Comparison of ENCODE assay signal across 8 mouse cellular contexts in the genomic region with DNA sequence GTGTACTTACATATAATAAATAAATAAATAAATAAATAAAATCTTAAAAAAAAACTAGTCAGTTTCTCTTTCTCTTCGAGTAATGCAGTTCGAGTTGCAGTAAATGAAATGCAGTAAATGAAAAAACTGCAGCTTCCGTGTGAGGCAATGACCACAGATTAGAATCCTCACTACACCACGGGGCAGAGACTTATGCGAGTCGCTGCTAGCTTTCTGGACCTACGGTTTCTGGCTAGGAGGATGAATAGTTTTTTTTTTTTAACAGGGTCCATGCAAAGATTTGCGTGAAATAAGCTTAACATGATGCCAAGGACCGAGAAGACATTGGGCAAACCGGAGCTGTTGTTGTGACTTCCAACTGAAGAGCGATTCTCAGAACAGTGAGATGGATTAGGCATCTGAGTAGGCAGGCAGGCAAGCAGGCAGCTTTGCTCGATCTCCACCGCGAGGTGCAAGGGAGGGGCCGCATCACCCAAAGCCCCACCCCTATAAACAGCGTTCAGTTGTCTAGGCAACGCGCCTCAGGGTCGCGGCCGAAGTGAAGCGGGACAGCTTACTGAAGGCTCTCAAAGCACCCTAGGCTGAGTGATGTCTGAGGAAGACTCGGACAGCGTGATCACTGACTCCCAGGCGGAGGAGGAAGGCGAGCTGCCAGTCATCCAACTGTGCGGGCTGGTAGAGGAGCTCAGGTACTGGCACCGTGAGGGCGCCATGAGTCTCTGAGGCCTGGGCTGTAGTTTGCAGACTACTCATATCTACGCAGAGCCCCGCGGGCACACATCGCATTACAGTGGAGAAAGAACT. TPM values are rescaled to one million over a fixed set of nuclear protein-coding genes. Genes with fewer than 3 reads are reported as not detected.
DNase-seq lines count a peak whose midpoint lies in the region; ATAC-seq and TF ChIP-seq lines count a peak whose summit lies in the region.

Gene Ccdc113, plus strand, starts transcription at position 502 of the 804 bp plus-strand sequence.

- peak; percentile 91 for ATAC-seq in forebrain, embryonic 15.5 days (replicated peaks)
- peak; percentile 88 for ATAC-seq in hindbrain, embryonic 11.5 days (ENCODE audit: low FRiP score)
- ATAC-seq in lung, postnatal 0 days, result peak; percentile 90

- H3K27ac ChIP-seq in forebrain, embryonic 15.5 days (replicated peaks), result no peak within 1 kb of the TSS
- H3K27ac ChIP-seq in hindbrain, embryonic 11.5 days (ENCODE audit: low read depth, low read length), result no peak within 1 kb of the TSS
- H3K27ac ChIP-seq in lung, postnatal 0 days (ENCODE audit: low read length), result no peak within 1 kb of the TSS

- H3K4me1 ChIP-seq in forebrain, embryonic 15.5 days, result peaks cover 8% of the 10 kb centered on the region; the same call in 1 of the 2 replicates
- H3K4me1 ChIP-seq in hindbrain, embryonic 11.5 days (replicated peaks; ENCODE audit: control insufficient read depth, insufficient read depth, low read length), result no peaks in the 10 kb centered on the region; the same call in 1 of the 2 replicates
- no peaks in the 10 kb centered on the region for H3K4me1 ChIP-seq in lung, postnatal 0 days (ENCODE audit: insufficient read depth, low read depth, low read length)

- no peak for TF ChIP-seq CTCF in lung, postnatal 0 days (IDR thresholded peaks at IDR 0.05)

- H3K4me3 ChIP-seq in forebrain, embryonic 15.5 days, result peak within 1 kb of the TSS; percentile 42
- H3K4me3 ChIP-seq in hindbrain, embryonic 11.5 days (ENCODE audit: low read depth, low read length), result peak within 1 kb of the TSS; percentile 38
- H3K4me3 ChIP-seq in lung, postnatal 0 days (ENCODE audit: low read depth, low read length), result peak within 1 kb of the TSS; percentile 27

- H3K36me3 ChIP-seq in forebrain, embryonic 15.5 days, result no peaks in the 10 kb centered on the region
- H3K36me3 ChIP-seq in hindbrain, embryonic 11.5 days (ENCODE audit: control insufficient read depth, insufficient read depth, low read length), result no peaks in the 10 kb centered on the region
- no peaks in the 10 kb centered on the region for H3K36me3 ChIP-seq in lung, postnatal 0 days (ENCODE audit: insufficient read depth, low read length)

- H3K4me2 ChIP-seq in forebrain, embryonic 15.5 days (replicated peaks), result peak within 1 kb of the TSS; percentile 85
- H3K4me2 ChIP-seq in hindbrain, embryonic 11.5 days (replicated peaks; ENCODE audit: low read depth, low read length), result peak within 1 kb of the TSS; percentile 75
- H3K4me2 ChIP-seq in lung, postnatal 0 days (replicated peaks; ENCODE audit: low read depth, low read length), result peak within 1 kb of the TSS; percentile 64

- DNase-seq in R1 (ENCODE audit: low read depth, low spot score), result peak; percentile 85
- peak; percentile 59 to 67 for DNase-seq in cerebellum, adult 18-20 months
- DNase-seq in hindbrain, embryonic 11.5 days (ENCODE audit: low spot score), result peak; percentile 75
- peak; percentile 27 to 54 for DNase-seq in layer of hippocampus, postnatal 25 days (ENCODE audit: extremely low spot score in 1 of 2, low spot score in 1 of 2)
- peak; percentile 69 for DNase-seq in lung, postnatal 0 days (ENCODE audit: low spot score)
- DNase-seq in ovary, adult 18-20 months (ENCODE audit: low spot score), result peak; percentile 70
- peak; percentile 52 for DNase-seq in thymus, postnatal 4 days

- H3K27me3 ChIP-seq in forebrain, embryonic 15.5 days, result no peaks in the 10 kb centered on the region
- no peaks in the 10 kb centered on the region for H3K27me3 ChIP-seq in hindbrain, embryonic 11.5 days (ENCODE audit: control insufficient read depth, insufficient read depth, low read length)
- H3K27me3 ChIP-seq in lung, postnatal 0 days (replicated peaks; ENCODE audit: insufficient read depth, low read length), result no peaks in the 10 kb centered on the region

- WGBS in forebrain, embryonic 15.5 days, result 5% methylated on average over 33 of the region's 33 CpGs
- 9% methylated on average over 33 of the region's 33 CpGs for WGBS in hindbrain, embryonic 11.5 days
- WGBS in lung, postnatal 0 days, result 5% methylated on average over 33 of the region's 33 CpGs

- peak within 1 kb of the TSS; percentile 57 for H3K9ac ChIP-seq in forebrain, embryonic 15.5 days (replicated peaks)
- 0 out of 2 replicates have a peak within 1 kb of the TSS, but pooled peaks have one; percentile 29 for H3K9ac ChIP-seq in hindbrain, embryonic 11.5 days (ENCODE audit: low read depth, low read length)
- H3K9ac ChIP-seq in lung, postnatal 0 days (replicated peaks; ENCODE audit: low read depth), result no peak within 1 kb of the TSS

- H3K9me3 ChIP-seq in forebrain, embryonic 15.5 days, result no peaks in the 10 kb centered on the region
- no peaks in the 10 kb centered on the region for H3K9me3 ChIP-seq in hindbrain, embryonic 11.5 days (ENCODE audit: control insufficient read depth, low read length)
- no peaks in the 10 kb centered on the region for H3K9me3 ChIP-seq in lung, postnatal 0 days (ENCODE audit: low read length)

- TF ChIP-seq EP300 in lung, postnatal 0 days (IDR thresholded peaks at IDR 0.05), result no peak

RNA-seq across cellular contexts. Expression of gene Ccdc113, which starts in this region (rescaled TPM):
- 0.95 and 2.0 TPM in 2 replicates for polyA plus RNA-seq in forebrain, embryonic 15.5 days (2015; fragmentation: Nextera tagmentation; extraction: Ambion mirVana)
- 2.4 and 2.5 TPM in 2 replicates for polyA plus RNA-seq in hindbrain, embryonic 11.5 days (2014; fragmentation: Nextera tagmentation; extraction: Ambion mirVana)
- 1 to 10 TPM in 1 of 2 experiments, under 1 TPM in 1; 0.94 to 1.3 TPM for total RNA-seq in layer of hippocampus, postnatal 25 days (2021)
- 13.1 and 18.1 TPM in 2 replicates for polyA plus RNA-seq in lung, postnatal 0 days (2015; fragmentation: Nextera tagmentation; extraction: Ambion mirVana)
